Mouse (Mus musculus) liver, embryonic 14.5 days (tissue): ENCODE measurements around the gene Maats1. TPM values are rescaled to one million over a fixed set of nuclear protein-coding genes. Genes with fewer than 3 reads are reported as not detected.

Experiments used
- ATAC-seq: fragments of 200-750 bp; cut with Nextera tagmentation; 2 replicates; pipeline ENCODE4 v1.8.0; 2017; ENCODE audit warnings: moderate number of reproducible peaks, mild to moderate bottlenecking, moderate library complexity; ENCODE audit not compliant: insufficient read depth
- DNase-seq, 3 experiments: peaks; one replicate each; pipeline ENCODE4 v3.0.0-alpha.2; 2012 to 2013; ENCODE audit warnings: low read depth in 3 of 3, low spot score in 3 of 3
- H3K27ac ChIP-seq: fragments of 300-500 bp; sonication (generic); 2 replicates; pipeline ENCODE4 v1.5.1; 2014; ENCODE audit warnings: moderate library complexity, mild to moderate bottlenecking, control low read depth, inconsistent platforms
- H3K27me3 ChIP-seq: fragments of 300-500 bp; sonication (generic); 2 replicates; pipeline ENCODE4 v1.6.1; 2014; ENCODE audit warnings: mild to moderate bottlenecking, low read length, moderate library complexity; ENCODE audit not compliant: control insufficient read depth, insufficient read depth
- H3K36me3 ChIP-seq: fragments of 300-500 bp; sonication (generic); replicated peaks from 2 replicates; pipeline ENCODE4 v1.6.1; 2014; ENCODE audit warnings: low read depth; ENCODE audit not compliant: control insufficient read depth, insufficient read depth
- H3K4me1 ChIP-seq, 2 experiments: fragments of 200-500 bp in 1 of 2; fragments of 300-500 bp in 1 of 2; sonication (generic) in 1 of 2; replicated peaks; 2 replicates each; pipeline ENCODE4 v1.6.1; 2012 to 2014; ENCODE audit warnings: antibody characterized with exemption in 1 of 2, inconsistent platforms in 1 of 2, low read length in 1 of 2; ENCODE audit not compliant: control insufficient read depth in 2 of 2, insufficient read depth in 2 of 2
- H3K4me2 ChIP-seq: fragments of 300-500 bp; sonication (generic); 2 replicates; pipeline ENCODE4 v1.6.1; 2014; ENCODE audit warnings: low read depth, mild to moderate bottlenecking, control low read depth, moderate library complexity
- H3K4me3 ChIP-seq, 2 experiments: fragments of 200-500 bp in 1 of 2; fragments of 300-500 bp in 1 of 2; sonication (generic) in 1 of 2; 2 replicates each; pipeline ENCODE4 v1.5.1; 2012 to 2014; ENCODE audit warnings: low read depth in 2 of 2, low read length in 2 of 2, mild to moderate bottlenecking in 2 of 2, control low read depth in 1 of 2, inconsistent platforms in 1 of 2, moderate library complexity in 1 of 2; ENCODE audit not compliant: insufficient read depth in 1 of 2
- H3K9ac ChIP-seq: fragments of 300-500 bp; sonication (generic); replicated peaks from 2 replicates; pipeline ENCODE4 v1.6.1; 2014; ENCODE audit warnings: mild to moderate bottlenecking, control low read depth, moderate library complexity
- H3K9me3 ChIP-seq: fragments of 300-500 bp; sonication (generic); 2 replicates; pipeline ENCODE4 v1.6.1; 2016; ENCODE audit warnings: low read length, mixed read lengths; ENCODE audit not compliant: control insufficient read depth
- CTCF ChIP-seq: IDR thresholded peaks from 2 replicates; pipeline ENCODE4 v1.5.1; 2016; ENCODE audit warnings: antibody characterized with exemption, low read depth, control low read depth
- EP300 ChIP-seq: IDR thresholded peaks from 2 replicates; pipeline ENCODE4 v1.6.1; 2016; ENCODE audit warnings: antibody characterized with exemption, low read depth
- WGBS: fragments of 180-500 bp; shearing (Covaris S2); extraction: QIAGEN DNeasy Blood & Tissue Kit; methylation state at CpG from one replicate; pipeline ENCODE4 v1.1.7; 2014; ENCODE audit not compliant: insufficient replicate concordance; 5-methylcytosine and 5-hydroxymethylcytosine counted together
- polyA plus RNA-seq, 2 experiments: library from polyadenylated mRNA; depleted of rRNA in 1 of 2; stranded (reverse) in 1 of 2; unstranded in 1 of 2; fragments of >200 nt; fragmentation: Nextera tagmentation in 1 of 2; extraction: Ambion mirVana in 1 of 2; gene quantifications; 2 replicates each; pipeline versions ENCODE4 v1.2.1 to v1.2.3; 2012 to 2014

The Maats1 gene
- polyA plus RNA-seq, 2 experiments = 0.01 TPM; not detected in 1

- ATAC-seq (no peak), DNase-seq (peak in 1 of 3 experiments; percentile 51)
- Histone ChIP-seq H3K9me3 (no peaks in the 10 kb centered on the region), H3K4me3 (peak overlapping the region; percentile 52 to 78), H3K27ac (peak overlapping the region; percentile 49), H3K27me3 (no peaks in the 10 kb centered on the region), H3K9ac (peak overlapping the region; percentile 58), H3K4me2 (peak overlapping the region; percentile 87), H3K36me3 (peaks cover 19% of the 10 kb centered on the region), H3K4me1 (peaks cover 49 to 71% of the 10 kb centered on the region in 2 experiments)
- 8% methylated on average over 7 of the region's 7 CpGs for WGBS
- TF ChIP-seq EP300 = 0 out of 2 replicates have a peak, but pooled peaks have one; percentile 45
- no peak for TF ChIP-seq CTCF
Measured at GRCm38 (mm10) chr16:38375182-38375581, 33.2 kb upstream of the Maats1 start.

GRCm38 (mm10) chr16:38374379-38375140, 32.6 kb upstream of the Maats1 start:
- Histone ChIP-seq H3K9ac (peak overlapping the region; percentile 58), H3K9me3 (no peaks in the 10 kb centered on the region), H3K4me1 (peaks cover 54 to 74% of the 10 kb centered on the region in 2 experiments), H3K4me2 (peak overlapping the region; percentile 87), H3K4me3 (peak overlapping the region; percentile 52 to 78), H3K27me3 (no peaks in the 10 kb centered on the region), H3K36me3 (peaks cover 19% of the 10 kb centered on the region), H3K27ac (peak overlapping the region; percentile 49)
- DNase-seq (peak; percentile 70 to 75 (median 71)), ATAC-seq (no peak)
- WGBS = 45% methylated on average over 10 of the region's 10 CpGs
- TF ChIP-seq EP300 = no peak
- TF ChIP-seq CTCF = no peak

- 78% methylated on average over 16 of the region's 16 CpGs for WGBS
- ATAC-seq (no peak), DNase-seq (no peak)
- Histone ChIP-seq H3K4me1 (peaks cover 54 to 72% of the 10 kb centered on the region in 2 experiments), H3K4me2 (peak overlapping the region; percentile 87), H3K27me3 (no peaks in the 10 kb centered on the region), H3K9ac (peak overlapping the region; percentile 31), H3K27ac (peak overlapping the region; percentile 98; the same call in 1 of the 2 replicates), H3K36me3 (peaks cover 19% of the 10 kb centered on the region), H3K9me3 (no peaks in the 10 kb centered on the region), H3K4me3 (peak overlapping the region; percentile 42 to 78)
- TF ChIP-seq EP300 = no peak
- TF ChIP-seq CTCF = no peak
Measured at GRCm38 (mm10) chr16:38373941-38374340, 32.0 kb upstream of the Maats1 start.

GRCm38 (mm10) chr16:38373439-38373838, 31.5 kb upstream of the Maats1 start:
- Histone ChIP-seq H3K9me3 (no peaks in the 10 kb centered on the region), H3K4me3 (peak overlapping the region; percentile 78 to 85), H3K4me1 (peaks cover 56 to 72% of the 10 kb centered on the region in 2 experiments), H3K9ac (peak overlapping the region; percentile 97), H3K27me3 (no peaks in the 10 kb centered on the region), H3K36me3 (peaks cover 15% of the 10 kb centered on the region), H3K27ac (peak overlapping the region; percentile 98), H3K4me2 (peak overlapping the region; percentile 87)
- ATAC-seq (no peak), DNase-seq (no peak)
- no peak for TF ChIP-seq EP300
- no peak for TF ChIP-seq CTCF
- WGBS = 77% methylated on average over 10 of the region's 10 CpGs

- Histone ChIP-seq H3K4me3 (peak overlapping the region; percentile 78 to 85), H3K9me3 (no peaks in the 10 kb centered on the region), H3K27me3 (no peaks in the 10 kb centered on the region), H3K9ac (peak overlapping the region; percentile 97), H3K4me1 (peaks cover 59 to 75% of the 10 kb centered on the region in 2 experiments), H3K4me2 (peak overlapping the region; percentile 87), H3K27ac (peak overlapping the region; percentile 98), H3K36me3 (peaks cover 12% of the 10 kb centered on the region)
- ATAC-seq (no peak), DNase-seq (no peak)
- 53% methylated on average over 4 of the region's 4 CpGs for WGBS
- TF ChIP-seq CTCF = 0 out of 2 replicates have a peak, but pooled peaks have one; percentile 7
- TF ChIP-seq EP300 = no peak
Measured at GRCm38 (mm10) chr16:38372876-38373275, 30.9 kb upstream of the Maats1 start.
